Mouse (Mus musculus): ENCODE data around the gene Hist1h4k. TPM values are rescaled to one million over a fixed set of nuclear protein-coding genes. Genes with fewer than 3 reads are reported as not detected.
A peak's percentile ranks its signal among the peaks of the same experiment; 100 is the strongest.

Gene Hist1h4k
- total RNA-seq, 1 experiment from 2014 or later, result 533 TPM

DNA sequence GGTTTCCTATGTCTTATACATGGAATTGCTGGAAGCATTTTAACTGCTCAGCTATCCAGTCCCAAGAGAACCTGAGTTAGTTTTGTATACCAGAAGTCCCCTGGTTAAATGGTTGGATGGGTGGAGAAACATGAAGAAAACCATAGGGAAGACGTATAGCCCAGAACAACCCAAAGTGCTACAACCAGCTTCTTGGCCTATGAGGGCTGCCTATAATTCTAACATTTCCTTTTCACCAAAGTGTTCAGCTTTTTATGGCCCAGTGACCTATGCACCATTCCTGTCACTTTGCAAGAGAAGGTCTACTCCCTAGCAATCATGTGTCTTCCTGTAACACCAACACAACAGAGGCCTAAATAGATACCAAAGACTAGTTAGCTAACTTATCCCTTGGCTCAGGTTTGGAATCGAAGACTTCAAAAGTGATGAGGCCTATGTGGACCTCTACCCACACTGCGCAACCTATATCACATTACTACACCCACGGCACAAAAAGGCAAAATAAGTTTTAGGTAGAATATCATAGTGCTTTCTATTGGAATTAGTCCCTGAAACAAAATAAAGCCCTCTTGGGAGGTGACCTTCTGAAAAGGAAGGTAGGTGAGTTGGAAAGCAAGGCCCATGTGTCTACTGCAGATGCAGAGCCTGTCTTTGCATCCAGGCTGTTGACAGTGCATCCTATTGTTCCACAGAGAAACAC lies 31.8 kb downstream of the Hist1h4k start:
- DNase-seq, result no peak

GRCm38 (mm10) chr13:21717397-21718357 lies 32.6 kb downstream of the Hist1h4k start, which contains the start of gene Hist1h3h:
TSS of gene Hist1h3h (plus strand) at chr13:21717659.
- DNase-seq, result peak; percentile 86

DNA sequence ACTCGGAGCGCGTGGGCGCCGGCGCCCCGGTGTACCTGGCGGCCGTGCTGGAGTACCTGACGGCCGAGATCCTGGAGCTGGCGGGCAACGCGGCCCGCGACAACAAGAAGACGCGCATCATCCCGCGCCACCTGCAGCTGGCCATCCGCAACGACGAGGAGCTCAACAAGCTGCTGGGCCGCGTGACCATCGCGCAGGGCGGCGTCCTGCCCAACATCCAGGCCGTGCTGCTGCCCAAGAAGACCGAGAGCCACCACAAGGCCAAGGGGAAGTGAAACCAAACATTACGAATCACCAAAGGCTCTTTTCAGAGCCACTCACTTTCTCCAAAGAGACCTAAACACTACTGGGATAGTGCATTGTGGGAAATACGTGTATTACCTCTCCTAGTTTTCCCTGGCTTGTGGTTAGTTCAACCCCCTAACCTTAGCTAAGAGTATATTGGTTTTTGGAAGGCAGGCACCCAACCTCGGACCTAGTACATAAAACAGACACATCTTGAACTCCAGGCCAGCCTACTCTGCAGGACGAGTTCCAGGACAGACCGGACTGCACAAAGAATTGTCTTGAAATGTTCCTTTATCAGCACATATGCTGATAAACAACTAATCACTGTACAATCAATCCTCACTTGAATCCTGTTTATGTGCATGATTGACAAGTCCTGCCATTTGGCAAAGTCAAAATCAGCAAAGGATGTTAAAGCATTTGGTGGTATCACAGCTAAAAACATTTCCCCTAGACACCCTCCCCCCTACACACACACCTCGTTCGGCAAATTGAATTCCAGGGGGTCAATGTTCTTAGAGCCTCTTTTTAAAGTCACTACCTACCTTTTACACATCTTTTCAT lies 33.5 kb downstream of the Hist1h4k start:
- DNase-seq, result peak; percentile 16

DNA sequence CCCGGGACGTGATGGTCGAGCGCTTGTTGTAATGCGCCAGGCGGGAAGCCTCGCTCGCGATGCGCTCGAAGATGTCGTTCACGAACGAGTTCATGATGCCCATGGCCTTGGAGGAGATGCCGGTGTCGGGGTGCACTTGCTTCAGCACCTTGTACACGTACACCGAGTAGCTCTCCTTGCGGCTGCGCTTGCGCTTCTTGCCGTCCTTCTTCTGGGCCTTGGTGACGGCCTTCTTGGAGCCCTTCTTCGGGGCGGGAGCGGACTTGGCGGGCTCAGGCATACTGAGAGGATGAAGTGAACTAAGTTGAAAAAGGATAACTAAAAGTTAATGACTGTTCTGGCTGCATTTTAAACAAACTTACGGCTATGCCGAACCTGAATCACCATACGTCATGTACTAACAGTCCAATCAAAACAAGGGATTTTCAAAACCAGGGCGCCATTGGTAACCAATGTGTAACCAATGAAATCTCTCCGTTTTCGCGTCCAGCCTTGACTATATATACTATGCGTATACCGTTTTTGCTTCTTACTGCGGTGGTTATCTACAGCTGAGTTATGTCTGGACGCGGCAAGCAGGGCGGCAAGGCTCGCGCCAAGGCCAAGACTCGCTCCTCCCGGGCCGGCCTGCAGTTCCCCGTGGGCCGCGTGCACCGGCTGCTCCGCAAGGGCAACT lies 34.3 kb downstream of the Hist1h4k start, which contains the start of the genes Hist1h2bl and Hist1h2ai:
Gene Hist1h2bl (minus strand): TSS at position 280 of the 676 bp plus-strand sequence.
Gene Hist1h2ai (plus strand): TSS at position 559 of the 676 bp plus-strand sequence.
- peak; percentile 82 for DNase-seq

DNA sequence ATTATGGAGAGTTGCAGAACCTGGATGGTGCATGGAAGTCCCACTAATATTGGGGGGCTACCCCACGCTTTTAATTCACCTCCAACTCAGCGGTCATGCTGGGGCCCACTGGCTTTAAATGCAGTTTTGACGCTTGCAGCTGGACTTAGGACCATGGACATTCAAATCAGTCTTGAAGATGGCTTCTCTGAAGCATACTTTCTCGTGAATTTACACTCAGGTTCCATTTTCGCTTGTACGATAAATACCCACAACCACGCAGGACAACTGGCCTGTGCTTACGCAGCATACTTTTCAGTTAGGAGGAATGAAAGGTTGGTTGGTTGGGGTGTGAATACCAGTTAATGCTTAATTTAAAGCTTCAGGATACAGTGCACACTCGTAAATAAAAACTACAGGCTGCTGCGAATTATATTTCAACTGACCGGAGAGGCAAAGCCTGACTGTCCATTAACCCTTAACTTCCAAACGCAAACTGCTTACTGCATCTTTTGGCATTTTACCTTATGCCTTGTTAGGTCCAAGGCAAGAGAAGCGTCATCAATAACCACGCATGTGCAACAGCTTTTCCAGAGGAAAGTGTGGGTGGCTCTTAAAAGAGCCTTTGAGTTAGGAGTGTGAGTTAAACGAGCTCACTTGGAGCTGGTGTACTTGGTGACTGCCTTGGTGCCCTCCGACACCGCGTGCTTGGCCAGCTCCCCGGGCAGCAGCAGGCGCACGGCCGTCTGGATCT lies 35.0 kb downstream of the Hist1h4k start:
- peak; percentile 17 for DNase-seq

- DNase-seq, result peak; percentile 64
Measured at GRCm38 (mm10) chr13:21714725-21715124, 35.6 kb downstream of the Hist1h4k start.

GRCm38 (mm10) chr13:21711698-21712097 lies 38.6 kb downstream of the Hist1h4k start:
- no peak for DNase-seq

- peak; percentile 84 for DNase-seq
Measured at GRCm38 (mm10) chr13:21710821-21711525, 39.3 kb downstream of the Hist1h4k start.

GRCm38 (mm10) chr13:21710031-21710711 lies 40.1 kb downstream of the Hist1h4k start:
- DNase-seq, result peak; percentile 93

DNA sequence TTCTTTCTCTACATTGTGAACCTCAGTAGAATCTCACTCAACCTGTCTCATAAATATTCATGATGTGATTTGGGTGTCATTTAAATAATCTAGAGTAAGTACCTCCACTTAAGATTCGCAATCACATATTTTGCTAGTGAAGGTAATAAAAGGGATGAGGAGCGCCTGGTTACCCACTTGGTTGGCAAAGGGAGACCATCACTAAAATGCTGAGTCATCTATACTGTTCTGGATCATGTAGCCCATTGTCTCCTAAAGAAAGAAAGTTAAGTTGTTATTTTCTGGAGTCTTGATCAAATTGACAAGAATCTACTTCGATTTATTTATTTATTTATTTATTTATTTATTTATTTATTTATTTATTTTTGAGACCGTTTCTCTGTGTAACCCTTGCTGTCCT lies 43.6 kb downstream of the Hist1h4k start:
- DNase-seq, result no peak

Small RNAs within 50 kb of the gene (microRNA-seq; reads per million reads assigned to microRNA genes)
- gene Gm44346, result 0 reads per million in 2 experiments
- gene Gm44357, result 0 reads per million in 2 experiments
- gene Gm44367, result 0 reads per million in 2 experiments
- 0 reads per million in 2 experiments for gene Gm44454

Other genes starting within 250 kb of the Hist1h4k start
- gene Gm11273, start 249.1 kb downstream of the Hist1h4k start, total RNA-seq (2021), result 174 and 184 TPM in 2 replicates
- gene Zkscan8, start 219.4 kb downstream of the Hist1h4k start, total RNA-seq (2021), result 17.4 and 20.4 TPM in 2 replicates
- gene Olfr1366, start 207.7 kb downstream of the Hist1h4k start, total RNA-seq (2021), result not detected in 2 replicates
- not detected in 2 replicates for gene Olfr1535, start 190.6 kb downstream of the Hist1h4k start, total RNA-seq (2021)
- gene Olfr1364, start 168.7 kb downstream of the Hist1h4k start, total RNA-seq (2021), result not detected in 2 replicates
- not detected in 2 replicates for gene Olfr1362, start 136.5 kb downstream of the Hist1h4k start, total RNA-seq (2021)
- not detected in 2 replicates for gene Olfr11, start 108.0 kb downstream of the Hist1h4k start, total RNA-seq (2021)
- not detected in 2 replicates for gene Olfr1361, start 87.1 kb downstream of the Hist1h4k start, total RNA-seq (2021)
- gene Olfr1360, start 73.1 kb downstream of the Hist1h4k start, total RNA-seq (2021), result not detected in 2 replicates
- gene Olfr1359, start 52.4 kb downstream of the Hist1h4k start, total RNA-seq (2021), result not detected in 2 replicates
- gene Hist1h2bl, start 34.4 kb downstream of the Hist1h4k start, total RNA-seq (2021), result 191 and 254 TPM in 2 replicates
- 129 and 184 TPM in 2 replicates for gene Hist1h2ai, start 34.1 kb downstream of the Hist1h4k start, total RNA-seq (2021)
- 287 and 324 TPM in 2 replicates for gene Hist1h3h, start 32.8 kb downstream of the Hist1h4k start, total RNA-seq (2021)
- 57.9 and 74.0 TPM in 2 replicates for gene Hist1h2bm, start 28.5 kb downstream of the Hist1h4k start, total RNA-seq (2021)
- gene Hist1h4j, start 15.4 kb downstream of the Hist1h4k start, total RNA-seq (2021), result 35.2 and 49.4 TPM in 2 replicates
- 72.0 and 91.7 TPM in 2 replicates for gene Hist1h2ak, start 3.3 kb upstream of the Hist1h4k start, total RNA-seq (2021)
- 127 and 142 TPM in 2 replicates for gene Hist1h2bn, start 3.6 kb upstream of the Hist1h4k start, total RNA-seq (2021)
- 129 and 152 TPM in 2 replicates for gene Hist1h1b, start 30.1 kb upstream of the Hist1h4k start, total RNA-seq (2021)
- gene Hist1h3i, start 32.9 kb upstream of the Hist1h4k start, total RNA-seq (2021), result 215 and 253 TPM in 2 replicates
- 38.5 and 43.6 TPM in 2 replicates for gene Hist1h2an, start 36.7 kb upstream of the Hist1h4k start, total RNA-seq (2021)
- 68.9 and 94.7 TPM in 2 replicates for gene Hist1h2bp, start 37.0 kb upstream of the Hist1h4k start, total RNA-seq (2021)
- gene Hist1h2bq, start 59.7 kb upstream of the Hist1h4k start, total RNA-seq (2021), result 128 and 131 TPM in 2 replicates
- gene Hist1h2ao, start 60.0 kb upstream of the Hist1h4k start, total RNA-seq (2021), result not detected in 2 replicates
- gene Hist1h4m, start 61.2 kb upstream of the Hist1h4k start, total RNA-seq (2021), result 417 and 512 TPM in 2 replicates
- 37.8 and 56.1 TPM in 2 replicates for gene Hist1h4n, start 81.7 kb upstream of the Hist1h4k start, total RNA-seq (2021)
- 319 and 352 TPM in 2 replicates for gene Hist1h2ap, start 83.0 kb upstream of the Hist1h4k start, total RNA-seq (2021)
- 132 and 133 TPM in 2 replicates for gene Hist1h2br, start 83.2 kb upstream of the Hist1h4k start, total RNA-seq (2021)
- 1.3 and 1.7 TPM in 2 replicates for gene Zfp184, start 194.6 kb upstream of the Hist1h4k start, total RNA-seq (2021)
- gene Pom121l2, start 230.7 kb upstream of the Hist1h4k start, total RNA-seq (2021), result not detected in 2 replicates